Mouse (Mus musculus) neural tube, embryonic 15.5 days (tissue): ENCODE measurements at regions not wholly inside any gene's neighbourhood (a gene's known extent, or its start where the extent isn't known, plus 50 kb on each side); places are given as distances from the start of the nearest gene placed in this dataset.

Experiments used
- ATAC-seq: fragments of 200-750 bp; cut with Nextera tagmentation; 2 replicates; pipeline ENCODE4 v1.8.0; 2017; ENCODE audit warnings: mild to moderate bottlenecking, moderate TSS enrichment, moderate library complexity; ENCODE audit not compliant: low FRiP score
- H3K27ac ChIP-seq: fragments of 300-500 bp; sonication (generic); replicated peaks from 2 replicates; pipeline ENCODE4 v1.5.1; 2015; ENCODE audit warnings: mild to moderate bottlenecking, inconsistent platforms
- H3K27me3 ChIP-seq: fragments of 300-500 bp; sonication (generic); replicated peaks from 2 replicates; pipeline ENCODE4 v1.6.1; 2015; ENCODE audit warnings: inconsistent platforms
- H3K36me3 ChIP-seq: fragments of 300-500 bp; sonication (generic); 2 replicates; pipeline ENCODE4 v1.6.1; 2015; ENCODE audit warnings: inconsistent platforms
- H3K4me1 ChIP-seq: fragments of 300-500 bp; sonication (generic); 2 replicates; pipeline ENCODE4 v1.6.1; 2015; ENCODE audit warnings: inconsistent platforms
- H3K4me2 ChIP-seq: fragments of 300-500 bp; sonication (generic); 2 replicates; pipeline ENCODE4 v1.6.1; 2015; ENCODE audit warnings: inconsistent platforms, mild to moderate bottlenecking, moderate library complexity
- H3K4me3 ChIP-seq: fragments of 300-500 bp; sonication (generic); replicated peaks from 2 replicates; pipeline ENCODE4 v1.5.1; 2015; ENCODE audit warnings: mild to moderate bottlenecking, inconsistent platforms
- H3K9ac ChIP-seq: fragments of 300-500 bp; sonication (generic); replicated peaks from 2 replicates; pipeline ENCODE4 v1.6.1; 2015; ENCODE audit warnings: mild to moderate bottlenecking, inconsistent platforms
- H3K9me3 ChIP-seq: fragments of 300-500 bp; sonication (generic); replicated peaks from 2 replicates; pipeline ENCODE4 v1.6.1; 2016; ENCODE audit warnings: inconsistent platforms
- WGBS: fragments of 180-500 bp; shearing (Covaris S2); methylation state at CpG from one replicate; pipeline ENCODE4 v1.1.7; 2015; ENCODE audit warnings: mixed read lengths; 5-methylcytosine and 5-hydroxymethylcytosine counted together

DNA sequence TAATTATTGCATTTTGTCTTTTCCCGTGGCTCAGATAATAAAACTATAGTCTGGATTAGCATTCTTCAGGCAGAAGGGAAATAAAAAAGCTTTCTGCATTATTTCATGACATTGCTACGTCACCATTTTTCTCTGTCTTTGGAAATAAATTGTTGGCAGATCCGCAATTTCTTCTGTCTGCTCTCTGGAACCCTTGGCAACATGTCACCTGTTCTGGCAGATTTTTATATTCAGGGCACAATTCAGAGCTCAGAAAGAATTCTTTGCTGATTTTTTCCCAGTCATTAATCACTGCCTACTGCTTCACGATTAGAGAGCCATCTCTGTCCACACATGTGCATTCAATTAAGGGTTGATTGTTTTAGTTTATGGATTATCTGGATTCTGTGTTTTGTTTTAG lies 460.5 kb downstream of the Cdh8 start:
- WGBS = 38% methylated on average over 4 of the region's 4 CpGs
- H3K9ac ChIP-seq = no peak overlapping the region
- no peaks in the 10 kb centered on the region for H3K36me3 ChIP-seq
- no peaks in the 10 kb centered on the region for H3K27me3 ChIP-seq
- H3K4me1 ChIP-seq = no peaks in the 10 kb centered on the region
- H3K9me3 ChIP-seq = no peaks in the 10 kb centered on the region
- ATAC-seq = no peak
- H3K4me2 ChIP-seq = no peak overlapping the region
- H3K4me3 ChIP-seq = no peak overlapping the region
- H3K27ac ChIP-seq = no peak overlapping the region

DNA sequence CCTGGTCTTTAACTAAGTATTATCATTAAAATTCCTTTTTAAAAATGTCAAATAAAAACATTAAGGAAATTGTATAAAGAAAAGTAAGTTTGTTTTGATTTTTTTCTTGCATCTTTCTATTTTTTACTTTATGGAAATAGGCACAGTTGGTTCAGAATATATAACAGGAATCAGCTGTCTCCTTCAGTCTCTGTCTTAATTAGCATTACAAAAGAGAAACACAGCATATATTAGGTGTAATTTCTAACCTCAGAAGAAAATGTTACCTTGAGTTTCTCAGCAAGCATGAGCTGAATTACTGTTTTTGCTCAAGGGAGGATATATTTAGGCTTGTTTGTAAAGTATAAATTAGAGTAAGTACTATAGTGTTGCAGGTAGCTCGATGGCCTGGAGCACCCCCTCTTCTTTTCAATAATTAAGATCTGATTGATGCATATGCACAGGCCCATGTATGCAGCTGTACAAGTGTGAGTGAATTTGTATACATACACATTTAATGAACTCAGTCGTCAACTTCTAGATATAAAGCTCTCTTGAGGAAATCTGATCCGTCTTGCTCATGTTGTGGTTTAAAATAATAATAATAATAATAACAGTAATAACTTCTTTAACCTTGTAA lies 503.0 kb downstream of the Cdh8 start:
- WGBS = 50% methylated on average over 3 of the region's 3 CpGs
- no peaks in the 10 kb centered on the region for H3K27me3 ChIP-seq
- ATAC-seq = no peak
- H3K27ac ChIP-seq = no peak overlapping the region
- no peak overlapping the region for H3K9ac ChIP-seq
- no peaks in the 10 kb centered on the region for H3K9me3 ChIP-seq
- no peak overlapping the region for H3K4me2 ChIP-seq
- no peaks in the 10 kb centered on the region for H3K4me1 ChIP-seq
- H3K4me3 ChIP-seq = no peak overlapping the region
- no peaks in the 10 kb centered on the region for H3K36me3 ChIP-seq

DNA sequence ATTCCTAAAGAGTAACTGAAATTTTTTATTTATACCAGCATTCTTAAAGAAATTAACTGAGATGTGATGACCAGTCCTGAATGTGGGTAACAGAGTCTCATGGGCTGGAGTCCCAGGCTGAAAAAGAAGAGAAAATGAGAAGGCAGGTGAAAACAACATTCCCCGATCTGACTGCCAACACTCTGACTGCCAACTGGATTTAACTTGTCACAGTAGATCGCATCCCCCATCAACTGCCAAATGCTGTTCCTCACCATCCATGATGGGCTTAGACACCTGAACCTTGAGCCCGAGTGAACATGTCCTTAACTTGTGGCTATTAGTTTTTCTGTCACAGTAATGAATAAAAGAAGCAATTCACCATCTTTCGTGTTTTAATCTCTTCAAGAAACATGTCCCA lies 522.9 kb downstream of the Cdh8 start:
- Histone ChIP-seq H3K36me3 (no peaks in the 10 kb centered on the region), H3K9me3 (no peaks in the 10 kb centered on the region), H3K4me1 (no peaks in the 10 kb centered on the region), H3K27ac (no peak overlapping the region), H3K4me3 (no peak overlapping the region), H3K9ac (no peak overlapping the region), H3K4me2 (no peak overlapping the region), H3K27me3 (no peaks in the 10 kb centered on the region)
- no peak for ATAC-seq
- WGBS = 93% methylated on average over 4 of the region's 4 CpGs

DNA sequence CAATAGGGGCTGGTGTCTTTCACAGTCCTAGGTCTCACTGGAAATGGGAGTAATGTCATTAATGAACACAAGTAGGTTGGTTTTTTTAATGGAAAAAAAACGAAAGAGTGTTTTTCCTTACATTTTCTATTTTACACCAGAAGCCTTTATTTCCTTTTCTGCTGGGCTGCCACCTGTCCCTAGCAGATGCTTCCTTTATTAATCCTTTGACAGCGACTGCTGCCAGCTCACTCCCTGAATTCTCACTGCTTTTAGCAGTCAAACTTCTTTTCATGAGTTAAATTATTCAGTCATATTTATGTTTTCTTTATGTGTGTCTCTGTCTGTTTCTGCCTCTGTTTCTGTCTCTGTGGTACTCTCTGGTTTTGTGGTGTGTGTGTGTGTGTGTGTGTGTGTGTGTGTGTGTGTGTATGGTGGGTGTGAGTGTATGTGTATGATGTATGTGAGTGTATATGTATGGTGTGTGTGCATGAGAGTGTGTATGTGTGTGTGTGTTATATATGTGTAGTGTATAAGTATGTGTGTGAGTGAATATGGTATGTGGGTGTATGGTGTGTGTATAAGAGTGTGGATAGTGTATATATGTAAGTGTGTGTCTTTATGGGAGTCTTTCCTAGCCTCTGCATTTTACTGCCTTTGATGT lies 554.5 kb downstream of the Cdh8 start:
- 58% methylated on average over 2 of the region's 2 CpGs for WGBS
- H3K4me3 ChIP-seq = no peak overlapping the region
- no peaks in the 10 kb centered on the region for H3K27me3 ChIP-seq
- no peaks in the 10 kb centered on the region for H3K9me3 ChIP-seq
- no peak overlapping the region for H3K27ac ChIP-seq
- H3K9ac ChIP-seq = no peak overlapping the region
- H3K4me2 ChIP-seq = no peak overlapping the region
- no peaks in the 10 kb centered on the region for H3K4me1 ChIP-seq
- H3K36me3 ChIP-seq = no peaks in the 10 kb centered on the region
- ATAC-seq = no peak

DNA sequence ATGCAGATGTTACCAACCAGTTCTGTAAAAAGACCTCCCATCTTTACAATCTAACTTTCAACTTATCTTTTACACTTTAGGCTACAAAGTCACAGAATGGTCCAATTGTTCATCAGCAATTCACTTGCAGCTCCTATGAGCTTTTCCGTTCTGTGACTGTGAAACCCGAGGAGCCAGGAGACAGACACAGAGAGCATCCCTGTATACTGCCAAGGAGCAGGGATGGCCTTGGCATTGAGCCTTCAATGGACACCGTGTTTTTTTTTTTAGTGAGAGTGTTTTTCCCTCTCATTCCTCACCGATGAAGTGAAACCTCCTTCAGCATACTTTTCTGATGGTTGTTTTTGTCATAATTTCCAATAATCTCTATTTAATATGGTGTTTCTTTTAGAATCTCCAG lies 555.1 kb downstream of the Cdh8 start:
- H3K36me3 ChIP-seq = no peaks in the 10 kb centered on the region
- H3K4me2 ChIP-seq = no peak overlapping the region
- no peak overlapping the region for H3K9ac ChIP-seq
- no peak overlapping the region for H3K4me3 ChIP-seq
- no peak for ATAC-seq
- 58% methylated on average over 4 of the region's 4 CpGs for WGBS
- H3K27ac ChIP-seq = no peak overlapping the region
- H3K27me3 ChIP-seq = no peaks in the 10 kb centered on the region
- no peaks in the 10 kb centered on the region for H3K4me1 ChIP-seq
- H3K9me3 ChIP-seq = no peaks in the 10 kb centered on the region

DNA sequence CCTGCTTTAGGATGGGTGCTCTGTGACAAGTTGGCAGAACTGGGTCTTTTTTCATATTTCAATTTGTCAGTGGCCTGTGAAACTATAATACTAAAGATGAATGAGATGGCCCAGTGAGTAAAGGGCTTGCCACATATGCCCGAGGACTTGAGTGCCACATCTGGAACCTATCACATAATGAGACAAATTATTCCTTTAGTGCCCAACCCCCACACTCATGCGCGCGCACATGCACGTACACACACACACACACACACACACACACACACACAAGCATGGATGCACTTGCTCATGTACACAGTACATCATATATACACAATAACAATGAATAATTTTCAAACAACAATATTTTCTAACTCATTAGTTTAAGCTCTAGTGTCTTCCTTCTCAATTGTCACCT lies 555.9 kb downstream of the Cdh8 start:
- Histone ChIP-seq H3K9ac (no peak overlapping the region), H3K4me3 (no peak overlapping the region), H3K27me3 (no peaks in the 10 kb centered on the region), H3K36me3 (no peaks in the 10 kb centered on the region), H3K4me2 (no peak overlapping the region), H3K27ac (no peak overlapping the region), H3K4me1 (no peaks in the 10 kb centered on the region), H3K9me3 (no peaks in the 10 kb centered on the region)
- 88% methylated on average over 5 of the region's 5 CpGs for WGBS
- no peak for ATAC-seq

DNA sequence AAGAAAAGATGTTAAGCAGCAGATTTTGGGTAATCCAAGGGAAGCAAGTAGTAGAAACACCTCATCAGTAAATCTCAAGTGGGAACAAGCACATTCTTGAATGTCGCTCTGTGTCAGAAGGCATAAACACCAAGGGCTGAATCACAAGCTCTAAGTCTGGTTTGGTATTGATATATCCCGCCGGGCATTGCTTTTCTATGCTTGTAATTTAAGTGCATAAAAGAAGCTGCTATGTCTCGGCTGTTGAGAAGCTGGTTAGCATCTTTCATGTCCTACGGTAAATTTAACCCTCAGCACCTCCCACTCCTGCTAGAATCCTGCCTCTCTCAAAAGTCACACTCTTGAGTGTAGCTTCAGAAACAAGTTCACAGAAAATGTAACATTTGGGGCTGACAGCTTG lies 586.8 kb downstream of the Cdh8 start:
- Histone ChIP-seq H3K4me1 (no peaks in the 10 kb centered on the region), H3K27me3 (no peaks in the 10 kb centered on the region), H3K9me3 (no peaks in the 10 kb centered on the region), H3K4me3 (no peak overlapping the region), H3K36me3 (no peaks in the 10 kb centered on the region), H3K27ac (no peak overlapping the region), H3K9ac (no peak overlapping the region), H3K4me2 (no peak overlapping the region)
- no peak for ATAC-seq
- WGBS = 76% methylated on average over 5 of the region's 5 CpGs

DNA sequence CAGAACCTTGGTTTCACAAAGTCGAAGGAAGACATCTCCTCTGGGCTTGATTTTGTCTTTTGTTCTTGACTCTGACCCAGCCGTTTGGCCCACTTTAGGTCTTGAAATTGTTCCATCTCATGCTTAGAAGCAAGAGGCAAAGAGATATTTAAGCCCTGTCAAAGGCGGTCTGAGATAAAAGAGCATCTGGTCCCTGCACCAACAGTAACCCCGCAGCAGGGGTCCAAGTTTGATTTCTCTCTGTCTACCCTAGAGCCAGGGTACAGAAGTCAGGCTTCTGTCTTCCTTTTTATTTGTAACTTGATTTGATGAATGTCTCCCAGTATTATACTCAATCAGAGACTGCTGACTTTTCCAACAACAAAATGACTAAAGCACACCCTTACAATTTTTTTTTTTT lies 587.3 kb downstream of the Cdh8 start:
- Histone ChIP-seq H3K4me2 (no peak overlapping the region), H3K4me1 (no peaks in the 10 kb centered on the region), H3K36me3 (no peaks in the 10 kb centered on the region), H3K9ac (no peak overlapping the region), H3K9me3 (no peaks in the 10 kb centered on the region), H3K27ac (no peak overlapping the region), H3K27me3 (no peaks in the 10 kb centered on the region), H3K4me3 (no peak overlapping the region)
- no peak for ATAC-seq
- 56% methylated on average over 4 of the region's 4 CpGs for WGBS

DNA sequence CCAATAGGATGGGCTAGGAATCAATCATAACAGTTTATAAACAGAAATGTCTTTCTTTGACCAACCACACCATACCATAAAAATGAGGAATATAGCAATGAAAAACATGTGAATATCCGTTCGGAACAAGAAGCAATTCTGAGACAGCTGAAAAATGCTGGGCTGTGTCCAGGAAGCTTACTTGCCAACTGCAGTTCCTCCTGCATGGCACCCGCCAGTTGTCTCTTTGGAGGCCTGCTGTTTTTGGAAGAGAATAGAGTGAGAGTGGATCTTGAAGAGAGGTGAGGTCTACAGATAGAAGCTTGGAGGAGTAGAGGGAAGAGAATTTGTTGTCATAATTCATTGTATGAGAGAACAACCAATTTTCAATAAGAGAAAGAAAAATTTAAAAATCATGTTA lies 604.3 kb downstream of the Cdh8 start:
- WGBS = 89% methylated on average over 3 of the region's 3 CpGs
- H3K9me3 ChIP-seq = no peaks in the 10 kb centered on the region
- no peak overlapping the region for H3K4me3 ChIP-seq
- H3K36me3 ChIP-seq = no peaks in the 10 kb centered on the region
- no peak for ATAC-seq
- H3K4me1 ChIP-seq = no peaks in the 10 kb centered on the region
- H3K4me2 ChIP-seq = no peak overlapping the region
- no peaks in the 10 kb centered on the region for H3K27me3 ChIP-seq
- H3K27ac ChIP-seq = no peak overlapping the region
- no peak overlapping the region for H3K9ac ChIP-seq

DNA sequence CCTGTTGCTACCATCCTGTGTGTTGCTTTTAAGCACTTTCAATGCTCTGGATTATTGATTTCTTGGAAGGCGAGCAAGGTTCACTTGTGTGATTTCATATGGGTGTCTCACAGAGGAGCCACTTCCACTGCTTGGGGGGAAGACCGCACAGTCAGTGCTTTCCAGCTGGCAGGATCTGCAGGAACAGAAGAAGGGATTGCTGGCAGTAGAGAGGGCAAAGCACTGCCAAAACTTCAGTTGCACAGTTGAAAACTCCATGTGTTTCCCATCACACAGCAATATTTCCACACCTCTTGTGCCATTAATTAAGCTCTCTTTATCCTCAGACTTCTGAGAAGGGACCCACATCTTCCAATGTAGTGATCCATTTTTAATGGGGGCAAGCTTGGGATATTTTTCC lies 618.8 kb downstream of the Cdh8 start:
- 88% methylated on average over 2 of the region's 2 CpGs for WGBS
- H3K9me3 ChIP-seq = no peaks in the 10 kb centered on the region
- no peaks in the 10 kb centered on the region for H3K36me3 ChIP-seq
- no peak overlapping the region for H3K9ac ChIP-seq
- no peaks in the 10 kb centered on the region for H3K4me1 ChIP-seq
- no peak overlapping the region for H3K27ac ChIP-seq
- no peak overlapping the region for H3K4me2 ChIP-seq
- H3K4me3 ChIP-seq = no peak overlapping the region
- H3K27me3 ChIP-seq = no peaks in the 10 kb centered on the region
- ATAC-seq = no peak

DNA sequence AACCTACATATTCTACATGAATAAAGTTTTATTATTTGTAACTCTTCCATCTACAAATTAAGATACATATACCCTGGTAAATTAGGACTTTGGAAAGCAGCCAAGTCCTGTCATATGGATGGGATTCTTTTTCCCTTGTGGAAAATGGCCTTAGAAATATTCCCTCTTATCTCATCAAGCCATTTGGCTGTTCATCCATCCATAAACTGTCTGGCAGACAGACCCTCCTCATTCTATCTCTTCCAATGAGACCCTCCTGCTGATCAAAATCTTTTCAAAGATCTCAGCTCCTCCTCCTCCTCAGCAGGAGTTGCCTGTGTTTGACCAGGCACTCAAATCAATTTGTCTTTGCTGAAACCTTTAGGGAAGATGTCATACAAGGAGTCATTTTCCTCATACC lies 649.2 kb downstream of the Cdh8 start:
- Histone ChIP-seq H3K27ac (no peak overlapping the region), H3K4me2 (no peak overlapping the region), H3K27me3 (no peaks in the 10 kb centered on the region), H3K36me3 (no peaks in the 10 kb centered on the region), H3K4me1 (no peaks in the 10 kb centered on the region), H3K9ac (no peak overlapping the region), H3K9me3 (no peaks in the 10 kb centered on the region), H3K4me3 (no peak overlapping the region)
- no peak for ATAC-seq

DNA sequence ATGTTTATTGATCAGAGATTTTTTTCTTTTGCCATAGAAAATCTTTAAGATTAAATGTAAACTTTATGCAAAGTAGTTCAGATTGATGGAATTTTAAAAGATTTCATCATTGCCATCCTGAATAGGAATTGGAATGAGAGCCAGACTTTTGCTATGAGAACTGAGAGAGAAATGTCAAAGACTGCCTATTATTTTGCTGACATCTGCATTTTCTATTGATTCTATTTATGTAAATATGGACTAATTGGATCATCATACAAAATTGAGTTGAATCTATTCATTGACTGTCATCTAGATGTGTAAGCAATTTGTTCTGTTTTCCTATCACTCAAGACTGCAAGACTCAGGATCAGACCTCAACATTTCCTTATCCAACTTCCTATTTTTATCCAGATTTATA lies 659.7 kb downstream of the Cdh8 start:
- Histone ChIP-seq H3K4me2 (no peak overlapping the region), H3K4me1 (no peaks in the 10 kb centered on the region), H3K4me3 (no peak overlapping the region), H3K27ac (no peak overlapping the region), H3K9me3 (no peaks in the 10 kb centered on the region), H3K9ac (no peak overlapping the region), H3K27me3 (no peaks in the 10 kb centered on the region), H3K36me3 (no peaks in the 10 kb centered on the region)
- no peak for ATAC-seq

DNA sequence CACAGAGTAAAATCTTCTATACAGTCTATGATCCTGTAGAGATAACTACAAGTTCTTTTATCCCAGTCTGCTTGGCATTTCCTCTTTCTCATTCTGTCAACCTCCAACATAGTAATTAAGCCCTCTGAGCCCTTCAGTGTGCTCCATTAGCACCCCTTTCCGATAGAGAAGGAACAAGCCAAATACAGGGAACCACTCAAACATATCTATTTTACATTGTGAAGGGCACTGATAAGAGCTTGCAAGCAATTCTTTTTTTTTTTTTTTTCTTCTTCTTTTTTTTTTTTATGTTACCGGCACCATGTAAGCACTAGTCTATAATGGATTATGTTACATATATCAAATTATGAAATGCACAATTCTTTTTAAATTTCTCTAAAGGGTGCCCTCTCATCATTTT lies 660.5 kb downstream of the Cdh8 start:
- Histone ChIP-seq H3K4me2 (no peak overlapping the region), H3K4me1 (no peaks in the 10 kb centered on the region), H3K9ac (no peak overlapping the region), H3K27ac (no peak overlapping the region), H3K36me3 (no peaks in the 10 kb centered on the region), H3K27me3 (no peaks in the 10 kb centered on the region), H3K9me3 (no peaks in the 10 kb centered on the region), H3K4me3 (no peak overlapping the region)
- 89% methylated on average over 2 of the region's 2 CpGs for WGBS
- no peak for ATAC-seq
